Mouse (Mus musculus): Measurements from ENCODE around the gene Apoc4. TPM values are rescaled to one million over a fixed set of nuclear protein-coding genes. Genes with fewer than 3 reads are reported as not detected.
A peak's percentile ranks its signal among the peaks of the same experiment; 100 is the strongest.

Gene Apoc4
- polyA plus RNA-seq, 1 experiment from 2014 or later = not detected

GRCm38 (mm10) chr7:19629361-19629734 lies 51.9 kb downstream of the Apoc4 start, which contains the start of gene Relb:
Gene Relb, minus strand, starts transcription at chr7:19629438.
- H3K27ac ChIP-seq = peak within 1 kb of the TSS; percentile 75
- H3K4me1 ChIP-seq = peaks cover 16% of the 10 kb centered on the region
- peaks cover 28% of the 10 kb centered on the region for H3K36me3 ChIP-seq
- under 1% methylated on average over 23 of the region's 41 CpGs for WGBS
- peak within 1 kb of the TSS; percentile 78 for H3K4me3 ChIP-seq
- H3K9me3 ChIP-seq (replicated peaks) = no peaks in the 10 kb centered on the region
- no peaks in the 10 kb centered on the region for H3K27me3 ChIP-seq (ENCODE audit: low read depth, poor library complexity, severe bottlenecking)
- peak; percentile 94 for DNase-seq (ENCODE audit: low spot score)

GRCm38 (mm10) chr7:19628536-19629360 lies 52.5 kb downstream of the Apoc4 start:
- Histone ChIP-seq H3K4me1 (peaks cover 16% of the 10 kb centered on the region), H3K27ac (peak overlapping the region; percentile 75), H3K4me3 (peak overlapping the region; percentile 78), H3K36me3 (peaks cover 22% of the 10 kb centered on the region), H3K27me3 (ENCODE audit: low read depth, poor library complexity, severe bottlenecking) (no peaks in the 10 kb centered on the region), H3K9me3 (replicated peaks) (no peaks in the 10 kb centered on the region)
- DNase-seq (ENCODE audit: low spot score) = peak; percentile 93
- 2% methylated on average over 57 of the region's 57 CpGs for WGBS

GRCm38 (mm10) chr7:19628192-19628535 lies 53.1 kb downstream of the Apoc4 start:
- peak overlapping the region; percentile 78 for H3K4me3 ChIP-seq
- no peak for DNase-seq (ENCODE audit: low spot score)
- 15% methylated on average over 17 of the region's 17 CpGs for WGBS
- no peaks in the 10 kb centered on the region for H3K9me3 ChIP-seq (replicated peaks)
- H3K36me3 ChIP-seq = peaks cover 16% of the 10 kb centered on the region
- H3K4me1 ChIP-seq = peaks cover 16% of the 10 kb centered on the region
- H3K27ac ChIP-seq = peak overlapping the region; percentile 75
- no peaks in the 10 kb centered on the region for H3K27me3 ChIP-seq (ENCODE audit: low read depth, poor library complexity, severe bottlenecking)

Other genes with a start within 250 kb of the Apoc4 start
- gene Mark4, start 222.7 kb downstream of the Apoc4 start, polyA plus RNA-seq (2016; fragmentation: Nextera tagmentation; extraction: Ambion mirVana) = 7.6 and 8.0 TPM in 2 replicates
- 1.2 and 1.7 TPM in 2 replicates for gene Exoc3l2, start 218.1 kb downstream of the Apoc4 start, polyA plus RNA-seq (2016; fragmentation: Nextera tagmentation; extraction: Ambion mirVana)
- 2.3 and 2.4 TPM in 2 replicates for gene Bloc1s3, start 173.1 kb downstream of the Apoc4 start, polyA plus RNA-seq (2016; fragmentation: Nextera tagmentation; extraction: Ambion mirVana)
- gene Trappc6a, start 173.1 kb downstream of the Apoc4 start, polyA plus RNA-seq (2016; fragmentation: Nextera tagmentation; extraction: Ambion mirVana) = 74.0 and 90.5 TPM in 2 replicates
- 0.10 and 0.11 TPM in 2 replicates for gene Nkpd1, start 163.6 kb downstream of the Apoc4 start, polyA plus RNA-seq (2016; fragmentation: Nextera tagmentation; extraction: Ambion mirVana)
- 25.9 and 27.2 TPM in 2 replicates for gene Ppp1r37, start 118.4 kb downstream of the Apoc4 start, polyA plus RNA-seq (2016; fragmentation: Nextera tagmentation; extraction: Ambion mirVana)
- 0.71 and 0.93 TPM in 2 replicates for gene Zfp296, start 104.2 kb downstream of the Apoc4 start, polyA plus RNA-seq (2016; fragmentation: Nextera tagmentation; extraction: Ambion mirVana)
- 196 and 201 TPM in 2 replicates for gene Gemin7, start 103.9 kb downstream of the Apoc4 start, polyA plus RNA-seq (2016; fragmentation: Nextera tagmentation; extraction: Ambion mirVana)
- gene Clasrp, start 77.0 kb downstream of the Apoc4 start, polyA plus RNA-seq (2016; fragmentation: Nextera tagmentation; extraction: Ambion mirVana) = 59.0 and 63.4 TPM in 2 replicates
- gene Relb, start 52.0 kb downstream of the Apoc4 start, polyA plus RNA-seq (2016; fragmentation: Nextera tagmentation; extraction: Ambion mirVana) = 3.8 and 4.2 TPM in 2 replicates
- gene Clptm1, start 16.4 kb downstream of the Apoc4 start, polyA plus RNA-seq (2016; fragmentation: Nextera tagmentation; extraction: Ambion mirVana) = 84.5 and 86.3 TPM in 2 replicates
- 0.28 TPM in 1 of 2 replicates, not detected in the other for gene Apoc2, start 3.5 kb downstream of the Apoc4 start, polyA plus RNA-seq (2016; fragmentation: Nextera tagmentation; extraction: Ambion mirVana)
- gene Gm44805, start 56 bp downstream of the Apoc4 start, polyA plus RNA-seq (2016; fragmentation: Nextera tagmentation; extraction: Ambion mirVana) = not detected in 2 replicates
- 3.0 and 4.8 TPM in 2 replicates for gene Apoc1, start 11.2 kb upstream of the Apoc4 start, polyA plus RNA-seq (2016; fragmentation: Nextera tagmentation; extraction: Ambion mirVana)
- 63.0 and 83.6 TPM in 2 replicates for gene Apoe, start 17.7 kb upstream of the Apoc4 start, polyA plus RNA-seq (2016; fragmentation: Nextera tagmentation; extraction: Ambion mirVana)
- gene Tomm40, start 34.0 kb upstream of the Apoc4 start, polyA plus RNA-seq (2016; fragmentation: Nextera tagmentation; extraction: Ambion mirVana) = 244 and 285 TPM in 2 replicates
- gene Nectin2, start 69.0 kb upstream of the Apoc4 start, polyA plus RNA-seq (2016; fragmentation: Nextera tagmentation; extraction: Ambion mirVana) = 78.1 and 87.9 TPM in 2 replicates
- gene Bcam, start 89.5 kb upstream of the Apoc4 start, polyA plus RNA-seq (2016; fragmentation: Nextera tagmentation; extraction: Ambion mirVana) = 53.8 and 58.6 TPM in 2 replicates
- 1.4 and 1.6 TPM in 2 replicates for gene Cblc, start 115.3 kb upstream of the Apoc4 start, polyA plus RNA-seq (2016; fragmentation: Nextera tagmentation; extraction: Ambion mirVana)
- gene Bcl3, start 141.3 kb upstream of the Apoc4 start, polyA plus RNA-seq (2016; fragmentation: Nextera tagmentation; extraction: Ambion mirVana) = 0.82 and 1.2 TPM in 2 replicates
- not detected in 2 replicates for gene Gm19345, start 170.5 kb upstream of the Apoc4 start, polyA plus RNA-seq (2016; fragmentation: Nextera tagmentation; extraction: Ambion mirVana)
- not detected in 2 replicates for gene Ceacam16, start 179.8 kb upstream of the Apoc4 start, polyA plus RNA-seq (2016; fragmentation: Nextera tagmentation; extraction: Ambion mirVana)
- gene Ceacam19, start 206.5 kb upstream of the Apoc4 start, polyA plus RNA-seq (2016; fragmentation: Nextera tagmentation; extraction: Ambion mirVana) = not detected in 2 replicates
- 6.2 TPM in 2 replicates for gene Pvr, start 239.7 kb upstream of the Apoc4 start, polyA plus RNA-seq (2016; fragmentation: Nextera tagmentation; extraction: Ambion mirVana)